Mouse (Mus musculus) kidney, adult 2 months (tissue): ENCODE measurements at regions not wholly inside any gene's neighbourhood (a gene's known extent, or its start where the extent isn't known, plus 50 kb on each side); places are given as distances from the start of the nearest gene placed in this dataset.

ENCODE experiments used
- CTCF ChIP-seq: fragments of 200-500 bp; conservative IDR thresholded peaks from 2 replicates; pipeline ENCODE4 v1.5.1; 2011; ENCODE audit warnings: low read depth, mild to moderate bottlenecking, control low read depth, low read length, moderate library complexity, mixed read lengths; ENCODE audit not compliant: insufficient read depth, insufficient read length
- POLR2A ChIP-seq: fragments of 200-500 bp; IDR thresholded peaks from one replicate; pipeline ENCODE4 v1.6.1; 2011; ENCODE audit warnings: low read depth, low read length, control low read depth

DNA sequence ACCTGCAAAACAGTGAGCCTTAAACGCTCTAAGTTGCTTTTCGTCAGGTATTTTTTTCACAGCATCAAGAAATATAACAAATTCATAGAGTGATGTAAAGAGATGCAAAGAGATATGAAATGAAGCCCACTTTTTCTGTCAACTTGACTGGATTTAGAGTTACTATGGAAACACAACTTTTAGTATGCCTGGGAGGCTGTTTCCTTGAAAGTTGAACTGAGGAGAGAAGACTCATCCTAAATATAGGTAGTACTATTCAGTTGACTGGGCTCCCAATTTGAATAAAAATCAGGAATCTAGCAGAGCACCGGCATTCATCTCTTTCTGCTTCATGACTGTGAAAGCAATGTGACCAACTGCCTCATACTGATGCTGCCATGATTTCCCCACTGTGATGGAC is 509.7 kb downstream of the Synb start:
- TF ChIP-seq CTCF (no peak), POLR2A (no peak)
